Mouse (Mus musculus) testis, adult 2 months (tissue): ENCODE results near the gene Tmem132b.

Source experiments
- CTCF ChIP-seq: fragments of 200-500 bp; IDR thresholded peaks from 2 replicates; pipeline ENCODE4 v1.5.1; 2012; ENCODE audit warnings: low read depth, mild to moderate bottlenecking, inconsistent platforms, low read length, moderate library complexity; ENCODE audit not compliant: control insufficient read depth, insufficient read depth, insufficient replicate concordance
- POLR2A ChIP-seq: fragments of 200-500 bp; IDR thresholded peaks from 2 replicates; pipeline ENCODE4 v1.6.1; 2012; ENCODE audit warnings: low read depth, mild to moderate bottlenecking, inconsistent platforms, low read length, moderate library complexity; ENCODE audit not compliant: control insufficient read depth

DNA sequence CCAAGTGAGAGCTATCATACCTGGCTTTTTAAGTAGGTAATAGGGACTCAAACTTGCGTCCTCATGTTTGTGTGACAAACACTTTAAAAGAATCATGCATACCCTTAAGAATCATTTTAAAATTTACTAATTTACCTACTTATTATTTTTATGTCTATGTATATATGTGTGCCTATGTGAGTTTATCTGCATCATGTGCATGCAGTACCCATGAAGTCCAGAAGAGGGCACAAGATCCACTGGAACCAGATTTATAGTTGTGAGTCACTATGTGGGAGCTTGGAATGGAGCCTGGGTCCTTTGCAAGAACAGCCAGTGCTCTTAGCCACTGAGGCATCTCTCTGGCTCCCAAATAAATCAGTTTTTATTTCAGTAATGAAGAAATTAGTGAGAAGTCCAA is 85.5 kb downstream of the Tmem132b start:
- TF ChIP-seq CTCF (no peak), POLR2A (no peak)
